Mouse (Mus musculus): ENCODE measurements around the gene Cep112.

DNA sequence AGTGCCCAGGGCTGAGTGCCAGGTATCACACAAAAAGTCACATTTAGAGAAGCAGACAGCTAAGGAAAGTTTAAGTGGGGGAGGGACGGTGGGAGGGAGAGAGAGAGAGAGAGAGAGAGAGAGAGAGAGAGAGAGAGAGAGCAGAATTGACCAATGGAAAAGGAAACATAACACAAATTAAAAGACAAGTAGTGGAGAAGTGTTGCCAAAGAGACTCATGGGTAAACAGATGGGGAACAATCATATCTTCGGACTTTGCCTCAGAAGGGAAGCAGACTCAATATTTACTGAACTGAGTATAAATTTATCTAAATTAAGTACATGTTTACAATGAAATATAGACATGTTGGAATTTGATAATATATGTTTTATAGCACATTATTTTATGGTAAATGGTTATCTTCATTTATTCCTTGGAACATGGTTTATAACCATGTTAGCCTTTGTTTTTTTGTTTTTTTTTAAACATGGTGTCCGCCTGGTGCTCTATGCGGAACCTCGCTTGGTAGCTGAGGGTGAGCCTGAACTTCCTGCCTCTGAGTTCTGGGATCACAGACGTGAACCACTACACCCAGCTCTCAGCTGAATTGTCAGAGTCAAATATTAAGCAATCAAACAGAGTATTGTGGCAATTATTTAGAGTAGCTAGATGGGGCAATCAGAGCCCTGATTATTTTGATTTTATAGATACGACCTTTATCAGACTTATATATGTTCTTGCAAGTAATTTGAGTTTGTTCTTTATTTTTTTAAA is 28.7 kb upstream of the Cep112 start:
- no peak for TF ChIP-seq CTCF (IDR thresholded peaks at IDR 0.05; ENCODE audit: borderline replicate concordance, control insufficient read depth, extremely low read depth, insufficient read depth, low read length, poor library complexity)
- no peak for TF ChIP-seq POLR2A (IDR thresholded peaks at IDR 0.05; ENCODE audit: control insufficient read depth, extremely low read depth, insufficient read depth, low read length, poor library complexity)
